Mouse (Mus musculus) liver, adult 2 months (tissue): ENCODE results near the gene Iqck.

ENCODE experiments used
- CTCF ChIP-seq: fragments of 200-500 bp; IDR thresholded peaks from 2 replicates; pipeline ENCODE4 v1.5.1; 2011; ENCODE audit warnings: low read depth, low read length, control low read depth
- POLR2A ChIP-seq: fragments of 200-500 bp; IDR thresholded peaks from 2 replicates; pipeline ENCODE4 v1.6.1; 2011; ENCODE audit warnings: low read length, control low read depth; ENCODE audit not compliant: insufficient read depth; ENCODE audit errors: extremely low read depth

DNA sequence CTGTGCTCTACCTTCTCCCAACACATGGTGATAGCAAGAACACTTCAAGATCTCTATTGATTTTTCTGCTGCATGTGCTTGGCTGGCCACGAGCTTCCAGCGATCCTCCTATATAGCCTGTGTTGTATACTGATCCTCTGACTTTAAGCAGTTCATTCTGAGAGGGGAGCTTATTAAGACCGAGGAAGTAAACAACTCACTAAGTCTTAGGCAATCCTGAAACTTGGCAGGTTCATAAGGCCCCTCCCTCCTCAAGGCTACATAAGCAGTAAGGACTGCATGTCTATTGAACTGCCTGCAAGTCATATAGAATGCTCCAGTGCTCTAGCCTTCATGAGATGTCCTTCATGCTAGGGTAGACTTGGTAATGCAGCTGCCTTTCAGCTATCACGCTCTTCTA, 9.2 kb upstream of the Iqck start:
- TF ChIP-seq CTCF, result no peak
- TF ChIP-seq POLR2A, result no peak
